Mouse (Mus musculus) liver, embryonic 16.5 days (tissue): Measurements from ENCODE around the gene Nfkb2. TPM values are rescaled to one million over a fixed set of nuclear protein-coding genes. Genes with fewer than 3 reads are reported as not detected.

Experiments
- microRNA counts: library from miRNA; unstranded; fragments of <30 nt; microRNA quantifications from one replicate; lab custom pipeline; 2016
- microRNA-seq: library from miRNA; unstranded; fragments of <30 nt; microRNA quantifications from one replicate; pipeline ENCODE4, GENCODE M21; 2016
- polyA plus RNA-seq: library from polyadenylated mRNA; unstranded; fragments of >200 nt; fragmentation: Nextera tagmentation; extraction: Ambion mirVana; gene quantifications from 2 replicates; pipeline ENCODE4 v1.2.1, GENCODE M21; 2015

The Nfkb2 gene
- polyA plus RNA-seq, 1 experiment from 2014 or later: 3.8 TPM

MicroRNAs within 50 kb of the gene (microRNA counts, 519-probe panel; counts per million panel counts)
- 2,625 counts per million, percentile 72 among the panel's probes with 10 or more counts for microRNA mmu-miR-146b (lab: Ali Mortazavi, UCI)

Small RNA genes lying within 50 kb of the gene (microRNA-seq; reads per million reads assigned to microRNA genes)
- 2.5 reads per million, percentile 4 among the genes with 10 or more reads in this experiment for gene Mir146b

Other genes starting within 250 kb of the Nfkb2 start
- gene Nolc1, start 228.5 kb upstream of the Nfkb2 start, polyA plus RNA-seq: 38.5 and 41.9 TPM in 2 replicates
- gene Elovl3, start 172.4 kb upstream of the Nfkb2 start, polyA plus RNA-seq: 0.06 and 0.19 TPM in 2 replicates
- gene Pitx3, start 156.0 kb upstream of the Nfkb2 start, polyA plus RNA-seq: 0.14 TPM in 1 of 2 replicates, not detected in the other
- 14.8 and 15.3 TPM in 2 replicates for gene Gbf1, start 151.8 kb upstream of the Nfkb2 start, polyA plus RNA-seq
- gene Psd, start 22.8 kb downstream of the Nfkb2 start, polyA plus RNA-seq: 3.3 TPM in 2 replicates
- gene Fbxl15, start 23.9 kb downstream of the Nfkb2 start, polyA plus RNA-seq: 11.1 and 11.6 TPM in 2 replicates
- gene Cuedc2, start 34.4 kb downstream of the Nfkb2 start, polyA plus RNA-seq: 67.3 and 67.6 TPM in 2 replicates
- 11.2 and 13.8 TPM in 2 replicates for gene Mfsd13a, start 36.8 kb downstream of the Nfkb2 start, polyA plus RNA-seq
- 0.36 and 0.40 TPM in 2 replicates for gene 2310034G01Rik, start 46.0 kb downstream of the Nfkb2 start, polyA plus RNA-seq
- gene Actr1a, start 91.4 kb downstream of the Nfkb2 start, polyA plus RNA-seq: 45.2 and 48.6 TPM in 2 replicates
- 5.0 and 5.7 TPM in 2 replicates for gene Sufu, start 92.6 kb downstream of the Nfkb2 start, polyA plus RNA-seq
- 7.7 and 10.5 TPM in 2 replicates for gene Trim8, start 197.4 kb downstream of the Nfkb2 start, polyA plus RNA-seq